Mouse (Mus musculus) midbrain, embryonic 12.5 days (tissue): ENCODE data around the gene Lpar5. TPM values are rescaled to one million over a fixed set of nuclear protein-coding genes. Genes with fewer than 3 reads are reported as not detected.

ENCODE experiments used
- ATAC-seq: fragments of 200-750 bp; cut with Nextera tagmentation; 2 replicates; pipeline ENCODE4 v1.8.0; 2017; ENCODE audit warnings: low read depth, moderate TSS enrichment, moderate library complexity; ENCODE audit not compliant: low FRiP score
- H3K27ac ChIP-seq: fragments of 300-500 bp; sonication (generic); replicated peaks from 2 replicates; pipeline ENCODE4 v1.5.1; 2016; ENCODE audit warnings: mild to moderate bottlenecking
- H3K27me3 ChIP-seq: fragments of 300-500 bp; sonication (generic); 2 replicates; pipeline ENCODE4 v1.6.1; 2016; ENCODE audit warnings: mild to moderate bottlenecking
- H3K36me3 ChIP-seq: fragments of 300-500 bp; sonication (generic); 2 replicates; pipeline ENCODE4 v1.6.1; 2016
- H3K4me1 ChIP-seq: fragments of 300-500 bp; sonication (generic); 2 replicates; pipeline ENCODE4 v1.6.1; 2016
- H3K4me2 ChIP-seq: fragments of 300-500 bp; sonication (generic); replicated peaks from 2 replicates; pipeline ENCODE4 v1.6.1; 2016; ENCODE audit warnings: mild to moderate bottlenecking, moderate library complexity
- H3K4me3 ChIP-seq: fragments of 300-500 bp; sonication (generic); 2 replicates; pipeline ENCODE4 v1.5.1; 2016; ENCODE audit warnings: mild to moderate bottlenecking
- H3K9ac ChIP-seq: fragments of 300-500 bp; sonication (generic); replicated peaks from 2 replicates; pipeline ENCODE4 v1.6.1; 2016; ENCODE audit warnings: mild to moderate bottlenecking, moderate library complexity
- H3K9me3 ChIP-seq: fragments of 300-500 bp; sonication (generic); 2 replicates; pipeline ENCODE4 v1.6.1; 2016; ENCODE audit warnings: mild to moderate bottlenecking
- WGBS: fragments of 180-500 bp; shearing (Covaris S2); methylation state at CpG from one replicate; pipeline ENCODE4 v1.1.7; 2016; 5-methylcytosine and 5-hydroxymethylcytosine counted together
- microRNA-seq: library from miRNA; unstranded; fragments of <30 nt; microRNA quantifications from one replicate; pipeline ENCODE4, GENCODE M21; 2017
- polyA plus RNA-seq: library from polyadenylated mRNA; unstranded; fragments of >200 nt; fragmentation: Nextera tagmentation; extraction: Ambion mirVana; gene quantifications from 2 replicates; pipeline ENCODE4 v1.2.1, GENCODE M21; 2016

Gene Lpar5
- polyA plus RNA-seq, 1 experiment from 2014 or later = 0.26 TPM

GRCm38 (mm10) chr6:125131302-125132156 is 63.8 kb downstream of the Lpar5 start, which contains the start of gene Nop2:
Gene Nop2 (plus strand): TSS chr6:125131909.
- peak within 1 kb of the TSS; percentile 85 for H3K9ac ChIP-seq
- ATAC-seq = peak; percentile 95
- no peaks in the 10 kb centered on the region for H3K27me3 ChIP-seq
- peaks cover 69% of the 10 kb centered on the region for H3K36me3 ChIP-seq
- WGBS = under 1% methylated on average over 66 of the region's 66 CpGs
- H3K27ac ChIP-seq = peak within 1 kb of the TSS; percentile 88
- H3K4me2 ChIP-seq = peak within 1 kb of the TSS; percentile 88
- H3K4me1 ChIP-seq = peaks cover 18% of the 10 kb centered on the region
- H3K4me3 ChIP-seq = peak within 1 kb of the TSS; percentile 90
- H3K9me3 ChIP-seq = no peaks in the 10 kb centered on the region

Small RNAs within 50 kb of the gene (microRNA-seq; reads per million reads assigned to microRNA genes)
- gene Mir7045 = not detected

Other genes with a start within 250 kb of the Lpar5 start
- gene Usp5, start 238.4 kb upstream of the Lpar5 start, polyA plus RNA-seq = 213 and 214 TPM in 2 replicates
- gene Cdca3, start 238.4 kb upstream of the Lpar5 start, polyA plus RNA-seq = 168 and 169 TPM in 2 replicates
- 5.5 TPM in 2 replicates for gene Gnb3, start 227.6 kb upstream of the Lpar5 start, polyA plus RNA-seq
- 21.4 and 25.6 TPM in 2 replicates for gene P3h3, start 210.2 kb upstream of the Lpar5 start, polyA plus RNA-seq
- gene Gpr162, start 203.9 kb upstream of the Lpar5 start, polyA plus RNA-seq = 11.8 and 11.9 TPM in 2 replicates
- 0.20 TPM in 1 of 2 replicates, not detected in the other for gene Cd4, start 179.7 kb upstream of the Lpar5 start, polyA plus RNA-seq
- 1.9 and 3.1 TPM in 2 replicates for gene Lag3, start 156.2 kb upstream of the Lpar5 start, polyA plus RNA-seq
- 525 and 672 TPM in 2 replicates for gene Ptms, start 147.8 kb upstream of the Lpar5 start, polyA plus RNA-seq
- 452 and 459 TPM in 2 replicates for gene Mlf2, start 136.5 kb upstream of the Lpar5 start, polyA plus RNA-seq
- 100 and 105 TPM in 2 replicates for gene Cops7a, start 102.4 kb upstream of the Lpar5 start, polyA plus RNA-seq
- gene Pianp, start 71.2 kb upstream of the Lpar5 start, polyA plus RNA-seq = 6.7 and 7.7 TPM in 2 replicates
- gene Zfp384, start 58.8 kb upstream of the Lpar5 start, polyA plus RNA-seq = 18.0 and 20.6 TPM in 2 replicates
- 163 and 171 TPM in 2 replicates for gene Ing4, start 28.2 kb upstream of the Lpar5 start, polyA plus RNA-seq
- 18.0 and 18.9 TPM in 2 replicates for gene Acrbp, start 18.2 kb upstream of the Lpar5 start, polyA plus RNA-seq
- 127 and 132 TPM in 2 replicates for gene Chd4, start 28.1 kb downstream of the Lpar5 start, polyA plus RNA-seq
- 54.1 and 56.4 TPM in 2 replicates for gene Nop2, start 64.0 kb downstream of the Lpar5 start, polyA plus RNA-seq
- 18.7 and 18.8 TPM in 2 replicates for gene Iffo1, start 77.3 kb downstream of the Lpar5 start, polyA plus RNA-seq
- gene Gapdh, start 98.5 kb downstream of the Lpar5 start, polyA plus RNA-seq = 1,933 and 1,972 TPM in 2 replicates
- gene Ncapd2, start 123.8 kb downstream of the Lpar5 start, polyA plus RNA-seq = 183 and 192 TPM in 2 replicates
- 165 and 172 TPM in 2 replicates for gene Mrpl51, start 123.9 kb downstream of the Lpar5 start, polyA plus RNA-seq
- 4.7 and 5.3 TPM in 2 replicates for gene Vamp1, start 147.6 kb downstream of the Lpar5 start, polyA plus RNA-seq
- gene Tapbpl, start 163.9 kb downstream of the Lpar5 start, polyA plus RNA-seq = 1.9 and 2.5 TPM in 2 replicates
- gene Cd27, start 169.1 kb downstream of the Lpar5 start, polyA plus RNA-seq = 1.3 and 2.5 TPM in 2 replicates
- gene Tuba3a, start 218.1 kb downstream of the Lpar5 start, polyA plus RNA-seq = not detected in 2 replicates
- gene Ltbr, start 246.0 kb downstream of the Lpar5 start, polyA plus RNA-seq = 18.3 and 20.2 TPM in 2 replicates